Mouse (Mus musculus) left cerebral cortex, adult 2 months (tissue): ENCODE measurements at regions not wholly inside any gene's neighbourhood (a gene's known extent, or its start where the extent isn't known, plus 50 kb on each side); places are given as distances from the start of the nearest gene placed in this dataset.

Source experiments
- DNase-seq, 2 experiments: peaks; one replicate each; pipeline ENCODE4 v3.0.0; 2021 to 2022; ENCODE audit warnings: low spot score in 2 of 2, mixed read lengths in 1 of 2; ENCODE audit errors: extremely low spot score in 1 of 2
- H3K27ac ChIP-seq: fragments of 200-600 bp; 2 replicates; pipeline ENCODE4 v1.8.1; 2022
- H3K4me3 ChIP-seq: fragments of 200-600 bp; 2 replicates; pipeline ENCODE4 v1.8.1; 2022
- CTCF ChIP-seq: fragments of 200-600 bp; IDR thresholded peaks from 2 replicates; pipeline ENCODE4 v1.8.1; 2022; ENCODE audit warnings: antibody characterized with exemption, mild to moderate bottlenecking, moderate library complexity
- intact Hi-C: fragments of 180-260 bp; cut with DNase I; formaldehyde crosslinking; loops from one replicate; pipeline ENCODE4 v1.15.1; 2025

- intact Hi-C loops, result no loop called here
- no peak for DNase-seq
- Histone ChIP-seq H3K4me3 (no peak overlapping the region), H3K27ac (no peak overlapping the region)
- no peak for TF ChIP-seq CTCF
Observed at GRCm38 (mm10) chr1:143000216-143000615, 640.2 kb upstream of the B3galt2 start.

- DNase-seq, result no peak
- TF ChIP-seq CTCF, result no peak
- H3K4me3 ChIP-seq, result no peak overlapping the region
- no peak overlapping the region for H3K27ac ChIP-seq
- intact Hi-C loops, result no loop called here
Observed at GRCm38 (mm10) chr1:143001112-143001511, 639.4 kb upstream of the B3galt2 start.

GRCm38 (mm10) chr1:143006045-143006444, 634.4 kb upstream of the B3galt2 start:
- Histone ChIP-seq H3K4me3 (no peak overlapping the region), H3K27ac (no peak overlapping the region)
- no peak for DNase-seq
- no peak for TF ChIP-seq CTCF
- intact Hi-C loops, result no loop called here

GRCm38 (mm10) chr1:143019982-143020381, 620.5 kb upstream of the B3galt2 start:
- DNase-seq, result no peak
- Histone ChIP-seq H3K4me3 (no peak overlapping the region), H3K27ac (no peak overlapping the region)
- no peak for TF ChIP-seq CTCF
- intact Hi-C loops, result no loop called here

GRCm38 (mm10) chr1:143053161-143053560, 587.3 kb upstream of the B3galt2 start:
- H3K27ac ChIP-seq, result no peak overlapping the region
- no peak for TF ChIP-seq CTCF
- intact Hi-C loops, result loop anchor here (2.0 kb wide), 1 partner anchor 154 kb away; no protein-coding TSS in a partner anchor
- no peak overlapping the region for H3K4me3 ChIP-seq
- DNase-seq, result no peak

- no peak for TF ChIP-seq CTCF
- intact Hi-C loops, result loop anchor here (2.0 kb wide), 1 partner anchor 153 kb away; no protein-coding TSS in a partner anchor
- peak; percentile 14 to 20 for DNase-seq
Observed at GRCm38 (mm10) chr1:143053599-143053998, 586.9 kb upstream of the B3galt2 start.

GRCm38 (mm10) chr1:143054451-143055024, 585.9 kb upstream of the B3galt2 start:
- TF ChIP-seq CTCF, result no peak
- no peak for DNase-seq
- no peak overlapping the region for H3K4me3 ChIP-seq
- intact Hi-C loops, result no loop called here
- peak overlapping the region; percentile 28; the same call in 1 of the 2 replicates for H3K27ac ChIP-seq

More at GRCm38 (mm10) chr1:143053599-143053998, 586.9 kb upstream of the B3galt2 start:
- no peak overlapping the region for H3K4me3 ChIP-seq
- H3K27ac ChIP-seq, result no peak overlapping the region

- no peak for TF ChIP-seq CTCF
Observed at GRCm38 (mm10) chr1:143060698-143061576, 579.5 kb upstream of the B3galt2 start.

GRCm38 (mm10) chr1:143065493-143065892, 575.0 kb upstream of the B3galt2 start:
- Histone ChIP-seq H3K4me3 (no peak overlapping the region), H3K27ac (no peak overlapping the region)
- TF ChIP-seq CTCF, result no peak
- no peak for DNase-seq
- intact Hi-C loops, result no loop called here

More at GRCm38 (mm10) chr1:143060698-143061576, 579.5 kb upstream of the B3galt2 start:
- Histone ChIP-seq H3K27ac (no peak overlapping the region), H3K4me3 (no peak overlapping the region)
- no peak for DNase-seq
- intact Hi-C loops, result no loop called here

- TF ChIP-seq CTCF, result no peak
- Histone ChIP-seq H3K27ac (no peak overlapping the region), H3K4me3 (no peak overlapping the region)
- DNase-seq, result no peak
- intact Hi-C loops, result no loop called here
Observed at GRCm38 (mm10) chr1:143071781-143072382, 568.6 kb upstream of the B3galt2 start.

GRCm38 (mm10) chr1:143074999-143075398, 565.5 kb upstream of the B3galt2 start:
- intact Hi-C loops, result no loop called here
- TF ChIP-seq CTCF, result no peak
- no peak overlapping the region for H3K4me3 ChIP-seq
- no peak for DNase-seq
- no peak overlapping the region for H3K27ac ChIP-seq

GRCm38 (mm10) chr1:143080441-143080840, 560.0 kb upstream of the B3galt2 start:
- intact Hi-C loops, result no loop called here
- no peak for TF ChIP-seq CTCF
- no peak overlapping the region for H3K4me3 ChIP-seq
- H3K27ac ChIP-seq, result no peak overlapping the region
- no peak for DNase-seq
